Mouse (Mus musculus): Measurements from ENCODE around the gene Gm21312. TPM values are rescaled to one million over a fixed set of nuclear protein-coding genes. Genes with fewer than 3 reads are reported as not detected.

Gm21312 gene
- not detected for polyA plus RNA-seq (2014; fragmentation: Illumina TruSeq; extraction: RNeasy Lipid Tissue Mini Kit (QIAGEN cat#74804); ENCODE audit: low read depth, low replicate concordance)

GRCm38 (mm10) chr10:104176724-104177123, at the start of gene Gm21312:
Gene Gm21312 (plus strand): TSS chr10:104177024.

DNA sequence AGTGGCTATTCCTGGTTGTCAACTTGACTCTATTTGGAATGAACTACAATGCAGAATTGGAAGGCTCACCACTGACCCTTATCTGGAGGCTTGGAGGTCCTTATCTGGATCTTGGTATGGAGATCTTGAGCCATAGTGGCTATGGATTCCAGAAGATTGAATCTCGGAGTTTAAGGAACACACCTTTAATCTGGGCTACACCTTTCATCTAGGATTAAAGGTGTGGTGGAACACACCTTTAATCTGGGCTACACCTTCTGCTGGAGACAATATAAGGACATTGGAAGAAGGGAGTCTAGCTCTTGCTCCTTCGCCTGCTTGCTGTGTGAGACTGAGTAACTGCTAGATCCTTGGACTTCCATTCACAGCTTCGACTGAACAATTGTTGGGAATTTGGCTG, 34.1 kb upstream of the Gm21312 start, which contains the start of gene Gm21293:
Gene Gm21293 (plus strand): TSS at position 301 of the 400 bp plus-strand sequence.

DNA sequence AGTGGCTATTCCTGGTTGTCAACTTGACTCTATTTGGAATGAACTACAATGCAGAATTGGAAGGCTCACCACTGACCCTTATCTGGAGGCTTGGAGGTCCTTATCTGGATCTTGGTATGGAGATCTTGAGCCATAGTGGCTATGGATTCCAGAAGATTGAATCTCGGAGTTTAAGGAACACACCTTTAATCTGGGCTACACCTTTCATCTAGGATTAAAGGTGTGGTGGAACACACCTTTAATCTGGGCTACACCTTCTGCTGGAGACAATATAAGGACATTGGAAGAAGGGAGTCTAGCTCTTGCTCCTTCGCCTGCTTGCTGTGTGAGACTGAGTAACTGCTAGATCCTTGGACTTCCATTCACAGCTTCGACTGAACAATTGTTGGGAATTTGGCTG, 25.6 kb upstream of the Gm21312 start, which contains the start of gene Gm6763:
Gene Gm6763 (plus strand): TSS at position 301 of the 400 bp plus-strand sequence.

DNA sequence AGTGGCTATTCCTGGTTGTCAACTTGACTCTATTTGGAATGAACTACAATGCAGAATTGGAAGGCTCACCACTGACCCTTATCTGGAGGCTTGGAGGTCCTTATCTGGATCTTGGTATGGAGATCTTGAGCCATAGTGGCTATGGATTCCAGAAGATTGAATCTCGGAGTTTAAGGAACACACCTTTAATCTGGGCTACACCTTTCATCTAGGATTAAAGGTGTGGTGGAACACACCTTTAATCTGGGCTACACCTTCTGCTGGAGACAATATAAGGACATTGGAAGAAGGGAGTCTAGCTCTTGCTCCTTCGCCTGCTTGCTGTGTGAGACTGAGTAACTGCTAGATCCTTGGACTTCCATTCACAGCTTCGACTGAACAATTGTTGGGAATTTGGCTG, 17.1 kb upstream of the Gm21312 start, which contains the start of gene Gm8764:
Gene Gm8764 (plus strand): TSS at position 301 of the 400 bp plus-strand sequence.

DNA sequence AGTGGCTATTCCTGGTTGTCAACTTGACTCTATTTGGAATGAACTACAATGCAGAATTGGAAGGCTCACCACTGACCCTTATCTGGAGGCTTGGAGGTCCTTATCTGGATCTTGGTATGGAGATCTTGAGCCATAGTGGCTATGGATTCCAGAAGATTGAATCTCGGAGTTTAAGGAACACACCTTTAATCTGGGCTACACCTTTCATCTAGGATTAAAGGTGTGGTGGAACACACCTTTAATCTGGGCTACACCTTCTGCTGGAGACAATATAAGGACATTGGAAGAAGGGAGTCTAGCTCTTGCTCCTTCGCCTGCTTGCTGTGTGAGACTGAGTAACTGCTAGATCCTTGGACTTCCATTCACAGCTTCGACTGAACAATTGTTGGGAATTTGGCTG, 8.6 kb upstream of the Gm21312 start, which contains the start of gene Gm21304:
Gene Gm21304 (plus strand): TSS at position 301 of the 400 bp plus-strand sequence.

GRCm38 (mm10) chr10:104185233-104185632, 8.4 kb downstream of the Gm21312 start, which contains the start of gene Gm20765:
Gene Gm20765 (plus strand): TSS chr10:104185533.

GRCm38 (mm10) chr10:104193742-104194141, 16.9 kb downstream of the Gm21312 start, which contains the start of gene Gm4340:
Gene Gm4340 (plus strand): TSS chr10:104194042.

Other genes starting within 250 kb of the Gm21312 start
- not detected for gene Gm21293, start 34.0 kb upstream of the Gm21312 start, polyA plus RNA-seq (2014; fragmentation: Illumina TruSeq; extraction: RNeasy Lipid Tissue Mini Kit (QIAGEN cat#74804); ENCODE audit: low read depth, low replicate concordance)
- gene Gm6763, start 25.5 kb upstream of the Gm21312 start, polyA plus RNA-seq (2014; fragmentation: Illumina TruSeq; extraction: RNeasy Lipid Tissue Mini Kit (QIAGEN cat#74804); ENCODE audit: low read depth, low replicate concordance), result not detected
- gene Gm8764, start 17.0 kb upstream of the Gm21312 start, polyA plus RNA-seq (2014; fragmentation: Illumina TruSeq; extraction: RNeasy Lipid Tissue Mini Kit (QIAGEN cat#74804); ENCODE audit: low read depth, low replicate concordance), result not detected
- not detected for gene Gm21304, start 8.5 kb upstream of the Gm21312 start, polyA plus RNA-seq (2014; fragmentation: Illumina TruSeq; extraction: RNeasy Lipid Tissue Mini Kit (QIAGEN cat#74804); ENCODE audit: low read depth, low replicate concordance)
- gene Gm20765, start 8.5 kb downstream of the Gm21312 start, polyA plus RNA-seq (2014; fragmentation: Illumina TruSeq; extraction: RNeasy Lipid Tissue Mini Kit (QIAGEN cat#74804); ENCODE audit: low read depth, low replicate concordance), result not detected
- gene Gm4340, start 17.0 kb downstream of the Gm21312 start, polyA plus RNA-seq (2014; fragmentation: Illumina TruSeq; extraction: RNeasy Lipid Tissue Mini Kit (QIAGEN cat#74804); ENCODE audit: low read depth, low replicate concordance), result not detected